Mouse (Mus musculus) lung, adult 2 months (tissue): ENCODE measurements around the gene Far2.
A peak's percentile ranks its signal among the peaks of the same experiment; 100 is the strongest.

Experiments
- CTCF ChIP-seq: fragments of 200-500 bp; IDR thresholded peaks from 2 replicates; pipeline ENCODE4 v1.5.1; 2011; ENCODE audit warnings: mild to moderate bottlenecking, low read length, control low read depth; ENCODE audit not compliant: insufficient read depth
- POLR2A ChIP-seq: fragments of 200-500 bp; IDR thresholded peaks from 2 replicates; pipeline ENCODE4 v1.6.1; 2011; ENCODE audit warnings: low read depth, mild to moderate bottlenecking, control low read depth, low read length, borderline replicate concordance; ENCODE audit errors: extremely low read depth

DNA sequence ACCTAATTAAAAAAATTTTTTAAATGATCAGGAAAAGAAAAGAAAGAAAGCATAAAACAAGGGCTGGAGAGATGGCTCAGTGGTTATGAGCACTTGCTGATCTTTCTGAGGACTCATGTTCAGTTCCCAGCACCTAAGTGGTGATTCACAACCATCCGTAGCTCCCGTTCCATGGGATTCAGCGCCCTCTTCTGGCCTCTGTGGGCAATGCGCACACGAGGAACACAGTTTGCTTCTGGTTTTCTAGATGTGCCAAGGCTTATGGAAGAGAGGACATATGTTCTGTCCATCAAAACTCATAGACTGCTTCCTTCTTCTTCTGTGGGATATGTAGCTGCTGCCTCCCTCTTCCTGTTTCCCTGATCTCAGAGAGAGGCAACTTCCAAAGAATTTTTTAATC lies 94.8 kb downstream of the Far2 start:
- TF ChIP-seq POLR2A (no peak), CTCF (0 out of 2 replicates have a peak, but pooled peaks have one; percentile 6)
